Mouse (Mus musculus): ENCODE results near the gene Tm4sf20.
A peak's percentile ranks its signal among the peaks of the same experiment; 100 is the strongest.

Gene Tm4sf20

DNA sequence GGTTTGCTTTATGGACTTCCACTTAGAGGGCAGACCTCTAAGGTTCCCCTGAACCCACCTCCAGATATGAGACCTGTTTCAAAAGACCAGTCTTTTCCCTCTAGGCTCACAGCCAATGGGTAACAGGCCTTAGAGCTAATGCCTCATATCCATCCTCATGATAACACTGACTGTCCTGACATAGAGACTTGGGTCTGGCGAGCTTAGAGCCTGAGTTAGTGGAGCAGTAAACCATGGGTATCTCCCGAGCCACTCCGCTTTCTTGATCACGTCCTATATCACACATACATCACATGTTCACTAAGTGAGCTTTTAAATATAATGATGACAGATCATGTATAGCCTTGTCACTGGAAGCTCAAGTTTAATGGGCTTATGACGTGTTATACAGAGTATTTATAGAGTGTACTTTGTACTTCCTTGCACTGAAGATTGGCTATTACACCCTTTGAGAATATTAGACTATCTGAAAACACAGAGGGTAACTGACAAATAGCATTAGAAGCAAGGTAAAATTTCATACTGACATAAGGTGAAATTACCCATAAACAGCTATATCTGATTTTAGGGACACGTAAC is 11.2 kb upstream of the Tm4sf20 start:
- no peak for DNase-seq (ENCODE audit: low read depth, low spot score)

DNA sequence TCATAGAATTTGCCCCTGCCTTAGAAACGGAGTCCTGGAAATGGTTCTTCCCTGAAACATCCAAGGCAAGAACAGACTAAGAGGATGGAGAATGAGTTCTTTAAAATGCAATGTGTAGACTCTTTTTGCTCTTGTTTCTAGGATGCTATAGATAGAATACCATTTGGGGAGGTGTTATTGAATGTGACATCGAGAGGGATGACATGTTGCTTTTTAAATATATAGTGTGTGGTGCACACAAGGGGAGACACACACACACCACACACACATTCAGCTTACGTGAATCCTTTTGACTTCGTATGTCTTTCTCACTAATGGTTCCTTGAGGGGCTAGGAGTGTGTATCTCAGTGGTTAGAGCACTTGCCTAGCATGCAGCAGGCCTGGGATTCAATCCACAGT is 7.0 kb upstream of the Tm4sf20 start:
- DNase-seq (ENCODE audit: low read depth, low spot score): no peak

DNA sequence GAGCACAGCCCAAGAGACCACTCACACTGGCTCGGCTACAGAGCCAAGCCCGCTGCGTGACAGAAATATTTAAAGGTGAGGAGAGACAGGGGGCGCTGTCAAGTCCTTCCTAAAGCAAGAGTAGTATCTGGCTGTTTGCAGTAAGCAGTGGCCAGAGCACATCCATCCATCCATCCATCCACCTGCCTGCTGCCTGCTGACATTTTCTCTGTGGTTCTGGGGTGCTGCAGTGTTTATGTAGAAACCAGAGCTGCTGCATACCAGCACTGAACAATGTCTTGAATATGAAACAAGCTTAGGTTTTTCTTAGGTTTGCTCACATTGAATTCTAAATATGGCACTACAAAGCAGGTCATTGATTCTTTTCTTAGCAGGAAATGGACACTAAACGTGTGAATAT is 4.9 kb upstream of the Tm4sf20 start:
- DNase-seq (ENCODE audit: low read depth, low spot score): no peak

DNA sequence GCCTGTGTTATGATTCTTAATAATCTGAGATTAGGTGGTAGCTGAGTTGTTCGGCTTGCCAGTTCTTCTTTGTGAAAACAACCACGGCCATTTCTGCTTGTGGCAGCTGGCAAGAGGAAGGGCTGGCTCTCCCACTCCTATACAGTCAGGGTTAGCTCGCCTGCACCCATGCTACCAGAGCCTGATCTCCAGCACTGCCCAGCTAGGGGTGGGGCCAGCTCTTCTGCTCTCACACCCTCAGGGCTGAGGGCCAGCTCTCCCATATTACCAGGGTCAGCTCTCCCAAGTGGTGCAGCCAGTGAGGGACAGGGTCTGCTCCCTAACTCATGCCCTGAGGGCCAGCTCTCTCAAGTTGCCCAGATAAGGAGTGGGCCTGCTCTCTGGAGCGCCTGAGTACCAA is 4.2 kb upstream of the Tm4sf20 start:
- DNase-seq (ENCODE audit: low read depth, low spot score): no peak

DNA sequence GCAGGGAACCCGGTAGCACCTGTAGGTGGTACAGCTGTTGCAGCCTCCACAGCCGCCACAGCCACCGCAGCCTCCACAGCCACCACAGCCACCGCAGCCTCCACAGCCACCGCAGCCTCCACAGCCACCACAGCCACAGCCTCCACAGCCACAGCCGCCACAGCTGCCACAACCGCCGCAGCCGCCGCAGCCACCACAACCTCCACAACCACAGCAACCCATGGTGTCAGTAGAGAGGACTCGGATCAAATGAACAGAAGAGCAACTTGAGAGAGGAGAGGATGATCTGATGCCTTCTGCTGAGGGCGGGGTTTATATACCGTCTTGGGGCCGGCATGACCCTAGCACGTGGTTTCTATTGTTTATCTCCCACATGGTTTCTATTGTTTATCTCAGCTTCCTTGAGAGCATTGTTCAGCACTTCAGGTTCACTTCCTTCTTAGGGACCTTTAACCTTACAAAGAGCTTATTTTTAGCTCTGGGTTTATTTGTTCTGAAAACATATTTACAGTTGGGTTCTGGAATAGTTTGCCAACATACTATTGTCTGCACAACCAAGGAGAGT is 2.8 kb upstream of the Tm4sf20 start, which contains the start of gene Gm47791:
Gm47791 (minus strand) TSS at position 222 of the 565 bp plus-strand sequence.
- DNase-seq (ENCODE audit: low read depth, low spot score): no peak

DNA sequence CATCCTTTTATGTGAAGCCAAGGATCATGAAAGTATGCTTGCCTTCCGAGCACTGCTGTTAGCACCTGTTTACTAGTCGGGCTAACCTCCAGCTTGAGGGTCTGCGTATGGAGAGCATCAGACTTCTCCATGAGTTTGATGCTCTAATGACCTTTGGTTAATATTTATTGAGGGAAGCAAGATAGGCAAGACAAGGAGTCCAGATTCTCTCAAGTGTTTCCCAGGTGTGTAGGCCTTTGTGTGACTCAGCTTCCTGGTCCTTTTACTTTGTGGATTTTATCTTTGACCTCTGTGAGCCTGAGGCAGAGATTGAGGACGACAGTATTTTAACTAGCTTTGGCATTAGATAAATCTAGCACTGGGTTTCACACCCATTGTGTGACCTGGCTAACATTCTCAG is 1.6 kb downstream of the Tm4sf20 start:
- no peak for DNase-seq (ENCODE audit: low read depth, low spot score)

DNA sequence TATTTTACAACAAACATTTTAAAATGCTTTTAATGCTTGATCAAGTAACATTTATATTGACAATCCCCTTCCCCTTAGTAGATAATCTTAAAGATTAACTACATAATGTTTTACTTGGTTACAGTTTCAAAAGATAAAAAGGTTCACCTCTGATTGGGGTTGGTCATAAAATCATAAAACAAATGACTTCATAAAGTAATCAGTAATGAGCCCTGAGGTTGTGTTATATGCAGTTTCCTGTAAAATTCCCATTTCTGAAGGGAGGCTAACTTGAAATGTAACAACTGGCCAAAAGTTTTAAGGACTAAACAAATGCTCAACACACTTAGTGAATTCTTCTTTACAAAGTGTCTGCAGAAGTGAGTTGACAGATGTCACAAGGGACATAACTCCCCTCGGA is 2.0 kb downstream of the Tm4sf20 start:
- DNase-seq (ENCODE audit: low read depth, low spot score): no peak

DNA sequence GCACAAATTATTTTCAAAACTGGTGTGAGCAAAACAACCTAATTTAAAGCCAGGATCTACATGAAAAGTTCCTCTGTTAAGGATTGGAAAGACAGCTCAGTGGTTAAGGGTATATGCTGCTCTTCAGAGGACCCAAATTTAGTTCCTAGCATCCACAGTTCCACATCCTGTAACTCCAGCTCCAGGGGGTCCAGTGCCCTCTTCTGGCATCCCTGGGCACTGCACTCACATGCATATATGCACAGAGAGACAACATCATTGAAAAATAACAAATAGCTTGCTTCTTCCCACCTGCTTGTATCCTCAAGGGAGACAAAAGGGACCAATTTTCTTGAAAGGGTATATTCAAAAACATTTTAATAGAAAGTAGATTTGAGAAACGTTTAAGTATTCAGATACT is 6.0 kb downstream of the Tm4sf20 start:
- DNase-seq (ENCODE audit: low read depth, low spot score): no peak

DNA sequence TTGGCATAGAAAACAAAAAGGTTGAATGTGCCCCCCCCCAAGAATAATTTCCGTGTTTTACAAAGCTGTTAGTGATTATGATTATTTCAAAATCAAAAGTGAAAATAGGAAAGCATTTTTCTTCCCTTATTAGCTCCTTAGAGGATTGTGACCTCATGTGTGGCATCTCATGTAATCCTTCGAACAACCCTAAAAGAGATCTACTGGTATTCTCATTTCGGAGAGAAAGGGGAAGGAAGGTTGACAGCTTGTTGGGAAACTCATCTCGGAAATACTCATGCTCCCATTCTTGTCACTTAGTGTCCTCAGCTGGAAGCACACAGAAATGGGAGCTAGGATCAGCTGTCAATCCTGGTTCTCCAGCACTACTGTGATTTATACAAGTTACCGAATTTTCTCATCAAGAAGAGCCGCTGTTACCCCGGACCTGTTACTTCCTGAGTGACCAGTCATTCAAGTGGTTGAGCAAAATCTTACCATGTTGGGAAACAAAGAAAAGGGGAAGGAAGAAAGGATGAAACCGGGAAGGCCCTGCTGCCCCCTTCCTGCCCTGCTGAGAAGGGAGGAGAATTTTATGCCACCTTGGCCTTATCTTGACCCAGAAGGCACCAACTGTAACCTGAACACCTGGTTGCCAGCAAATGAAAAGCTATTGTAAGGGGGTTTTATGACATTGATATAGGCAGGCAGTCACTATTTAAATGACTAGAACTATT is 6.6 kb downstream of the Tm4sf20 start:
- no peak for DNase-seq (ENCODE audit: low read depth, low spot score)

DNA sequence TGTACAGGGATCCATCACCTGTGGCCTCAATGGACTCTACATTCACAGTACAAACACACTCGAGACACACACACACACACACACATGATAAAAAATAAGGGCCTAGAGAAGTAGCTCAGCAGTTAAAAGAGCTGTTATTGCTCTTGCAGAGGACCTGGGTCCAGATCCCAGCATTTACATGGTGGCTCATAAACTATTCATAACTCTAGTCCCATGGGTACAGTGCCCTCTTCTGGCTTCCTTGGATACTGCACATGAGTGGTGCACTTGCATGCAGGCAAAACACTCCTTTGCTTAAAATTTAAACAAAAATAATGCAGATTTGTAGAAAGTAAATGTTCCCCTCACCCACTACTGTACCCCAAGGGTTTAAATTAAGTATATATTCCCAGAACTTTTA is 8.7 kb downstream of the Tm4sf20 start:
- DNase-seq (ENCODE audit: low read depth, low spot score): peak; percentile 38

DNA sequence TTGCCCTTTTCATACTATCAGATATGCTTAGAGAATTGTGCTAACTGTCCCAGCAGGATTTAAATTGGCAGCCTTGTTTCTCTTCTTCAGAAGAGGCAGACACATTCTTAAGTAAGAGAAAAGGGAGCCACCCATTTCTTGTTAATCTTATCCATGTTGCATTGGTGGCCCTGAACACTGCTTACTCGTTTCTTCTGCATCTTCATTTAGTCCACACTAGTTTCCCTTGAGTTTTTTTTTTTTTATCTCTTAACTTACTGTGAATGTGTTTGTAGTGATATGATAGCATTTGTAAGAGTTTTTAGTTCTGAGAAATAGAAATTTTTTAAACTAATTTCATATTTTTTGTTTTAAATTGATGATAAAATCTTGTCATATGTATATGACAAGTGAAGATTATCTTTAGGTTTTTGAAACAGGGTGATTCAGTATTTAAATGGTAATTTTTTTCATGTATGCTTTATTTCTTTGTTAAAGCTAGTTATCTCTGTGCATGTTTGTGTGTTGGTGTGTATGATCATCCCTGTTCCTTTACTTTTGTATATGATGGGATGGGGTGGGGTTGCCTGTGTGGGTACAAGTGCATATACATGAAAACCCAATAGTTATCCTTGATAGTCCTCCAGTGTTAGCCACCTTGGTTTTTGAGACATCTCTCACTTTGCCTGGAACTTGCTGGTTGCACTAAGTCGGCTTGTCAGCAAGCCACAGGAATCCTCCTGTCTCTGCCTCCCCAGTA is 20.4 kb downstream of the Tm4sf20 start:
- no peak for DNase-seq (ENCODE audit: low read depth, low spot score)

DNA sequence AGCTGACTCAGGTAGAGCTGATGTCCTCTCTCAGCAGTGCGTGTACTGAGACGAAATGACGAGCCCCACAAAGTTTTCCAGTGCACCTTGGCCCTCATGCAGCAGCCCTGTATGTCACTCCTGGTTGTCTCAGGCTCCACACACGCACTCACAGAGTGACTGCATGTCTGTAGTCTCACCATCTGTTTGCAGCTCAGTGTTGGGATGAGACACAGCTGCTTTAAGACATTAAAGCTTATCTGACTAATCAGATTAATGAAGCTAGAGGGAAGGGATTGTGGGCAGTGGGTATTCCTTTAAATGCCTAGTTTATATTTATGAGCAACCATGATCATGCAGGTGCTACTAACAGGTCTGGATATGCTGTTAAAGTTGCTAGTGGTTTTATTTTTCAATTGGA is 21.9 kb downstream of the Tm4sf20 start:
- DNase-seq (ENCODE audit: low read depth, low spot score): no peak

DNA sequence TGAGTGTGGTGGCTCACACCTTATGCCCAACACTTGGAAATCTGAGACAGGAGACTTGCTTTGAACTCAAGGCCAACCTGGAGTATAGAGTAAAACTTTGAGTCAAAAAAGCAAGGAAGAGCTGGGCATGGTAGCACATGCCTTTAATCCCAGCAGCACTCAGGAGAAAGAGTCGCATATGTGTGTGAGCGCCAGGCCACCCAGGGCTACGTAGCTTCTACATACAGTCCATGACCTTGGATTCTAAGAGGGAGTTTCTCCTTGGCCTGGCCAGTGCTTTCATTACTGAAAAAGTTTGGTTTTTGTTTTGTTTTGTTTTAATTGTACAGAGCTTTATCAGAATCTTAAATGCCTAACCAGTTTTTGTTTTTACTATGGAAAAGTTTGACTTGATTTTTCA is 24.3 kb downstream of the Tm4sf20 start:
- DNase-seq (ENCODE audit: low read depth, low spot score): no peak

DNA sequence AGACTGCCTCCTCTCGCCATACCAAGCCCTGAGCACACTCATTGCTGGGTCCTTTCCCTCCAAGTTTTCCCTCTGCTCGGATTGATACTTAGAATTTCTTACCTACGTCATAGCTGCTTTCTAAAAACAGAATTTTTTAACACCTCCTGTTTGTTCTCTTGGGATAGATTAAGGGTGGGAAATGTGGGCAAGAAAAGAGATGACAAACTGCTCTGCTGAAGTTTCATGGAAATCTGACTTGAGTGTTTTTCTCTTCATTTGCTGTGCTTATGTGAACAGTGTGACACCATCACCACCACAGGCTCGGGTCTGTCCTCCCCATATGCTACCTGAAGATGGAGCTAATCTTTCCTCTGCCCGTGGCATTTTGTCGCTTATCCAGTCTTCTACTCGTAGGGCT is 26.7 kb downstream of the Tm4sf20 start:
- no peak for DNase-seq (ENCODE audit: low read depth, low spot score)

DNA sequence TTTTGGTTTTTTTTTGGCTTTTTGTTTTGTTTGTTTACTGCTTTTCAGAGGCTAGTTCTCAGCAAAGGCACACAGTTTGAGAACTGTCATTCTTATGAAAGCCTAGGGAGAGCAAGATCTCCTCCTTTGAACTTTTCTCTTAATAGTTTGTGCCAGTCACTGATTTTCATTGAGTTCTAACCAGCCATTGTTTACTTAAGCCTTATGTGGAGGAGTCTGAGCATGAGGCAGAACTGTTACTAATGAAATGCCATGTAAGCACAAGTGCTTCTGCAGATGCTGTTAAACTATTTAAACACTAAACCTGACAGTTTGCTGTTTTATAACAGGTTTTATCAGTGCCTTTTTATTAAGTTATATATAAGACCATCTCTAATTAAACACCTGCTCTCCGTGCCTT is 30.2 kb downstream of the Tm4sf20 start:
- no peak for DNase-seq (ENCODE audit: low read depth, low spot score)

DNA sequence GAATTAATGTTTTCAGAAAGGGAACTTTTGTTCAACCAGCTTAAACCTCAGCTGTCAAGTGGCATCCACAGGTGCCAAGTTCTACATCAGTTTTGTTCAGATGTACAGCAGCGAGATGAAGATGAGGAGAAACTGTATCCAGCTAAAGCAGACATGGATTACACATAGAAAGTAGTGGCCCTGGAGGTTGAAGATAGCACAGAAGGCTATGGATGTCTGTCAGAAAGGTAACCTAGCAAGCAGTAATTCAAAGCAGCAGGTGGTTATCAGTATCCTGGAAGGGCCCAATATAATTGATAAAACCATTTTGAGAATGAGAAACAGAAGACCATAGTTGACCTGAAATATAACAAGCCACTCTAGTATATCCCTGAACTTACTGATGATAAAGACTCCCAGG is 34.9 kb downstream of the Tm4sf20 start:
- DNase-seq (ENCODE audit: low read depth, low spot score): no peak

DNA sequence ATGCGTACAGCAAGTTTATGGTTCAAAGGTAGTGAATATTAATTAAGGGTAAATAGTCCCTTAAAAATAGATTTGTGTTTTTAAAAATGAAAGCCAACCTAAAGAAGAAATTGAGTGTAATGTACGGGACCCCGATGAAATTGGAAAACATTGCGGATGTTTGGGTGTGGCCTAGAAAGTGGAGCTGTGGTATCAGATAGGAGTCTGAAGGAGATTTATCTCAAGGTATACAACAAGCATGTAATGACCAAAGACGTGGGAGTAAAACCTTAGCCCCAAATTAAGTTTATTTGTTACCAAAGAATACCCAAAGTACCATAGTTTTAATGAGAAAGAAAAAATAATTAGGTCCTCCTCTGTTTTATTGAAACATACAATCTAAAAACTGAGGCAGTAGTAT is 41.8 kb downstream of the Tm4sf20 start:
- DNase-seq (ENCODE audit: low read depth, low spot score): no peak

DNA sequence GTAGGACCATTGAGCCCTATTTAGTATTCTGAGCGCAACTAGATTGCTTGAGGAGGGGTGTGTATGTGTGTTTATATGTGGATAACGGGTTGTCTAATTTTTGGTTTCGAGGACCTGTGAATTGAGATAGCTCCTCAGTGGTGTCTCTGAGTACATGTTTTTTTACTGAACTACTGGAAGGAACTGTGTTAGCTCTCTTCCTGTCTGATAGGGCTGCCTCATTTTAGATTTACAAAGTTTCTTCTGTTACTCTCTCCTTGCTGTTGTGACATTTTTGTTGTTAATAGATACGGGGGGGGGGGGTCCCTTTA is 42.4 kb downstream of the Tm4sf20 start:
- no peak for DNase-seq (ENCODE audit: low read depth, low spot score)

DNA sequence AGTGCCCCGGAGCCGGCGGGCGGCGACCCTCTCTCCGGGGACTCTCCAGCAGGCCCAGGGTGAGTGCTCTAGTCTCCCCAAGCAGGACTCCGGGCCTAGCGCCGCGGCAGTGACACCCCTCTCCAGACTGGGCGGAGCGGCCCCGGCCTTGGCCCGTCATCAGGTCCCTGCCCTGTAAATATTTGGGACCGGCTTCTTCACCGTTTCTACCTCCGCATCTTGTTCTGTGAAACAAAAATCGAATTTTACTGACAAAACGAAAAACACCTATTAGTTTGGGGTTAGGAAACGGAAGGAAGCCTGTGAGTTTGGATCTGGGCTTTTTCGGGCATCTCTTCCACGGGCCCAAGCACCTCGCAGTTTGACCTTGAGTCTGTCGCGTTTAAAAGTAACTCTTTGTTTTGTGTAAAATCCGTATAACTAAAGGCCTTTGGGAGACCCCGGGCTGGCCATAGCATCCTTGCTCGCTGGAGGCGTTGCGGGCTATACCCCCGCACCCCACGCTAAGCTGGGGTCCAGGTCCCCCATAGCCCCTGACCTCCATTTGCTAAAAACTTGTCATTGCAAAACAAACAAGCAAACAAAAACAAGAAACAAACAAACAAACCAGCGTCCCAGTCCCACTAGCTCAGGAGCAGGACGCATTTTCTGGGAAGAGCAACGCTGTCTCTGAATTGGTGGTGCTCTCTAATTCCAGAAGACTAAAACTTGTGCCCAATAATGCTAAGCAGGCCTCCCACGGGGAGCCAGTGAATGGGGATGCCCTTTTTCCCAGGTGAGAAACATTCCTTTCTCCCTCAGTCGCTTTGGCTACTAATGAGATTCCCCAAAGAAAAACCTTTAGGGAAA is 43.0 kb downstream of the Tm4sf20 start:
- peak; percentile 76 for DNase-seq (ENCODE audit: low read depth, low spot score)

DNA sequence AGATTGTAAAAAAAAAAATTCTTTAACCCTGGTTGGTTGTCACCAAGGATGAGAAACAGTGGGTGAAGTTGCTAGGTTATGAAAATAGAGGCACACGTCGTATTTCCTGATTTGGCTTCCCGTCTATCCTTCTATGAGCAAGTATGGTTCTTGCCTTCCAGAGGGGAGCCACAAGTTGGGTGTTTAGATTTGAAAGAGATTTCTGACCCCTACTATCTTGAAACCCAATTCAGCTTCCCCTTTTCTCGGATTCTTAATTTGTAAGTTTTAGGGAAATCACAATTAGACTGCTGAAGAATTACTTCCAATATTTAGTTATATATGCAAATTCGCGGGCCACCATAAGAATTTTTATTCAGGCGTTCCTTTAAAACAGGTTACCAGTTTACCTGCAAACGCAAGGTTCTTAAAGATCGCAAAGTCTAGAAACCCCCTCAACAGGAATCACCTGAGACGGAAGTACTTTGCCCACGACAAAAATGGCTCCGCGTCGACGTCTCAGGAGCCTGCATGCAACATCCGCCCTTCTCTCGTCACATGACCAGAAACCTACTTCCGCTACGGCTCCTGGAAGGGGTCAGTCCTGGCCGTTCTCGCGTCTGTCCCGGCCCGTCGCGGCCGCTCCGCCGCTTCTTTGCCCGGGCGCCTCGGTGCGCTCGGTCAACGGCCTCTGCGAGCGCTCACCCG is 43.8 kb downstream of the Tm4sf20 start, which contains the start of gene Mff:
Mff (plus strand) TSS at position 552 of the 687 bp plus-strand sequence.
- DNase-seq (ENCODE audit: low read depth, low spot score): peak; percentile 97

DNA sequence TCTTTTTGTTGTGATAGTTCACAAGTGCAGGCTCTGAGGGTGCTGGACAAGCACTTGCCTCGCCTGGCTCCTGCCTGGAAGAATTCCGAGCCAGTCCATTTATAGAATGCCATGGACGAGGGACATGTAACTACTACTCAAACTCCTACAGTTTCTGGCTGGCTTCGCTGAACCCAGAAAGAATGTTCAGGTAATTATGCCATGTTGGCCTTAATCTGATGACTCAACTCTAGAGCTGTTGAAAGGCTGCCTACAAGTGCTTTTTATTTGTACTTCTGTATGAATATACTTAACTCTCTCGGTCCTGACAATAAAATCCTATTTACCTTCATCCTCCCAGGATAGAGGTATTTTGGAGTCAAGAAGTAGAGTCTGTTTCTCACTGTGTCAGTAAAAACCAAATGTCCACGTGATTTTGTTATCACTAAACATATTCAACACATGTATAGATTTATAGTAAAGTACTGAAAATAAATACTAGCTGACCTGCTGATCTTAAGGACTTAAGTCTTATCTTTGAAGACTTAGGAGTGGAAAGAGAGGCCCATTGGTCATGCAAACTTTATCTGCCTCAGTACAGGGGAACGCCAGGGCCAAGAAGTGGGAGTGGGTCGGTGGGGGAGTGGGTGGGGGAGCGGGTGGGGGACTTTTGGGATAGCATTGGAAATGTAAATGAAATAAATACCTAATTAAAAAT is 50.3 kb downstream of the Tm4sf20 start:
- DNase-seq (ENCODE audit: low read depth, low spot score): no peak
